Mouse (Mus musculus) right cerebral cortex, postnatal 4 days (tissue): ENCODE data around the gene Psg16.
"Not testable (repeated sequence)": the region's sequence is repeated elsewhere in the genome, so short reads cannot be mapped to it uniquely, and the experiment has no call there.

Experiments used
- DNase-seq: peaks from one replicate; pipeline ENCODE4 v3.0.0-alpha.2; 2022

The Psg16 gene

DNA sequence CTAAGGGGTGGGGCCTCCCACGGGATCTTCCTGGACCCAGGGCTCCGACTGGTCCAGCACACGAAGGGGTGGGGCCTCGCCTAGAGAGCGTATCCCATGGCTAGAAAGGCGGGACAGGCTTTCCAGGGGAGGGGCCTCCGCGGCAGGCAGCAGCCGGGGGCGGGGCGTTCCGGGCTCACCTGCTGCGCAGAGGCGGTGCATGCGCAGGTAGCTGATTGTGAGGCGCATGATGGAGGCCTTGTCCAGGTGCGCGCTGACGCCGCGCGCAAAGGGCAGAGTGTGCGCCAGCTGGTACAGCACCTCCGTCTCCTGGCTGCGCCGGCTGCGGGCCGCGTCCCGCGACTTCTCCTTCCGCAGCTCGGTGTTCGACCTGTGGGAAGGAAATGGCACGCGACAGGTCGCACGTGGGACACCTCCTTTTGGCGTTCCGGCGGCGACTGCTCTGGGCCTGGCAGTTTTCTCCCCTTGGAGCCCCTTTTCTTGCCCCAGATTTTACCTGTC, 17.7 kb upstream of the Psg16 start:
- peak; percentile 79 for DNase-seq

DNA sequence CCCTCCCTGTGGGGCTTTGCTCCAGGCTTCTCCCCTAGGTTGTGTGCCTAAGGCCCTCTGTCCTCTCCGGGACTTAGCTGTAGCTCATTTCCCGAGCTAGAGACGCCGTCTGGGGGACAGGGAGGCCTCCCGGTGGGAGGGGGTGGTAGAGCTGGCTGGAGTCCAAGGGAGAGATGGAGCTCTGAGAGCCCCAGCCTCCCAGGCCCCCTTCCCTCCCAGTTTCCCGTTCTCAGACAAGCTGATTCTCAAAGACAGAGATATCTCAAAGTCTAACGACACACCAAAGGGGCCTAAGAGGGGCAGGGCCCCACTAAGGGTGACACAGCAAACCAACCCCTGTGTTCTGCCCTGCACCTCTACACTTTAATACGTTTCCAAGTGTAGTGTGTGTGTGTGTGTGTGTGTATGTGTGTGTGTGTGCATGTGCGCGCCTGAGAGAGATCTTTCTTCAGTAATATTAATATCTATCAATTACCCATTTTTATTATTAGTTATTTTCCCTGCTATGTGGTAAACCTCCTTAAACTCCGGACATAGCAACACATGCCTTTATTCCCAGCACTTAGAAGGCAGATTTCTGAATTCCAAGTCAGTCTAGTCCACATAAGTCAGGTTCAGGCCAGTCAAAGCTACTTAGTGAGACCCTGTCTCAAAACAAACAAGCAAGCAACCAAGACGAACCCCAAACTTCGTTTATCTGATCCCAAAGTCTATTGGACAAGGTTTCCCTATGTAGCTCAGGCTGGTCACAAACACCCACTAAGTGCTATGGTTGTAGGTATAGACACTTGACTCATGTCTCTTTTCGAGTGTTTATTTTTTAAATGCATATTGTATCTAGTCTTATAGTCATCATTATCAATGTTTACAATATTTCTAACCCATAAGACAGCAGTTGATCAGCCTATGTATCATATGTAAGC, 17.0 kb upstream of the Psg16 start:
- peak; percentile 65 for DNase-seq

DNA sequence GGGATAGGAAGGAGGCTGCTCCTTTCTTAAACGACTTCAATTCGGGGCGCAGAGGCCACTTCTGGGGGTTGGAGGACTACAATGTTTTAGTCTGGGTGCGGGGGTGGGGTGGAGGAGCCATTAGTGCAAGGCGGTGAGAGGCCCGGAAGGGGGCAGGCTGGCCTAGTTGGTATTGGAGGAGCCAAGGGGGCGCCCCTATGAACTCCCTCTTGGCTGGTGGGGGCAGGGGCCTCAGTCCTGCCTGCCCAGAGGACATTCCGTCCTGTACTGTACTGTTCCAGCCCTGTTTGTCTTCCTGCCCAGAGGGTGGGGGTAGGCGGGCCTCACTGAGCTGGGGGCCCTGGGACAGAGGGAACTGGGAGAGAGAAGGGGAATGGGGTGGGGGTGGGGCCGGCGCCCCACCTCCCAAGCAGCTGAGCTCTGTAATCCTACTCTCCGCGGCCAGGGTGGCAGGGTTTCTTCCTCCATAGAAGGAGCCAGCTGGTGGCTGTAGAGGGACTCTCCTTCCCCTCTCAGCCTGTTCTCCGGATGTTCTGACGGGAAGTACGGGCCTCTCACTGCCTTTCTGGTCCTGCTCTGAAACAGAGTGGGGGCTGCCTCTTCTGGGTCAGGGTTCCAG, 15.7 kb upstream of the Psg16 start:
- DNase-seq = no peak

DNA sequence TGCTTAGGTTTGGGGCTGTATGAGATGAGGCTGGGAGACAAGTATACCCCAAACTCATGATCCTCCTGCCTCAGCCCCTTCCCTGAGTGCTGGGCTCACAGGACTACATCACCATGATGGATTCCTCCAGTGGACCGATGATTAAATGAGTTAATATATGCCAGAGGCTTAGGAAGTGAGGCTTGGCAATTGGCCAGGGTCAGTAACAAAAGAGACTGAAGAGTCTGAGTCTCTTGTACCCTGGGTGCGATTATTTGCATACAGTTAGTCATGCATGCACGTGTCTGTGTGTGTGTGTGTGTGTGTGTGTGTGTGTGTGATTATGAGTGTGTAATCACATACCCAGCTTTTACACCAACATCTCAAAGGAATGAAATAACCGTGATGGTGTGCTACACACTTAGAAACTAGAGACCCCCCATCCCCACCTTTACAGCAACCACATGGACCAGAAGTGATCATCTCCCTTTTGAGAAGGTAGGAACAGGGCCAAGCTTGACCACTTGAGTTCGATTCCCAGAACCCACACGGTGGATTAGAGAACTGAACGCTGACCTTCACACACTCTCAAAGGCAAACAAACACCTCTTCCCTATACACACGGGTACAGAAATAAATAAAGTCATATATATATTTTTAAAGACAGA, 14.9 kb upstream of the Psg16 start:
- DNase-seq = no peak

DNA sequence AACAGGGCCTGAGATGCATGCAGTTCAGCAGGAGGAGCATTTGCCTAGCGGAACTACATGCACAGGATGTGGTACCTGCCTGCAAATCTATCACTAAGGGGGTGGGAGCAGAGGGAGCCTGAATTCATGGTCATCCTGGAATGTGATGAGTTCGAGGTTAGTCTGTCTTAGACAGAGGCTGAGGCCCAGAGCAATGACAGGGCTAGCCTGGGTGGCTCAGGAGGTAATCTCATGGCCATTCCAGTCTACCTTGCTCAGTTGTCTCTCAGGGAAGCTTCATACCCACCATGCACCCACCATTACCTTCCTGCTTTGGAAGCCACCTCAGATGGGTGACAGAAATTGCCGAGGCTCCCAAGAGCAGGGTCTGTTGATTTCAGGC, 14.4 kb upstream of the Psg16 start:
- no peak for DNase-seq

DNA sequence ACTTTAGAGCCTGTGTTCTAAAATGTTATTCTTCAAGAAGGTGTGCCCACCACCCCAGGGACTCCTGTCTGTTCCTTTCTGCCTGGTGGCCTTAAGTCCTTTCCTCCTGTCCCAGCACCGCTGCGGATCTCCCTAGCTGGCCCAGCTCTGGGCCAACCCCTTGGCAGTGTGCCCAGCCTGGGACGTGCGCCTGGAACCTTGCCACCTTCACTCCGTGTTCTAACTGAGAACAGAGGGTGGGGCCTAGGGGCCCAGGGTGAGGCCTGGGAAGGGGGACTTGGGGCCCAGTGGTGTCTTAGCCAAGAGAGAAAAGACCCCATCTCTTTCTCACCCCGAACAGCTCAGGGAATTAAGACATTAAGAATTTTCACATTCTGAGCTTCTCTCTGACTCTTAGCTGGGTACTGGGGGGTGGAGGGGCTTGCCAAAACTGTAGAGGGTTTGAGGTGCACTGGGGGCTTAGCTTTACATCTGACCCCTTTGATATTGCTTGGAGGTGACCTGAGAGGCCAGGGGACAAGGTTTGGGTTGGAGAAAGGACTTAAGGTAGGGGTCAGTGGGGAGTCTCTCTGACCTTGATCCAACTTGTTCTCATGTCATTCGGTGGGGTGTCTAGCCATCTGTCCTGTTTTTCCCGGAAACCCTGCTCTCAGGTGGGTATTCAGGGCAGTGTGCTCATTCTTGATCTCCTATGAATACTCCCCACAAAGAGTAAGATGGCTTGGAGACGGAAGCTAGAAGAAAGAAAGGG, 13.6 kb upstream of the Psg16 start:
- DNase-seq = peak; percentile 86

DNA sequence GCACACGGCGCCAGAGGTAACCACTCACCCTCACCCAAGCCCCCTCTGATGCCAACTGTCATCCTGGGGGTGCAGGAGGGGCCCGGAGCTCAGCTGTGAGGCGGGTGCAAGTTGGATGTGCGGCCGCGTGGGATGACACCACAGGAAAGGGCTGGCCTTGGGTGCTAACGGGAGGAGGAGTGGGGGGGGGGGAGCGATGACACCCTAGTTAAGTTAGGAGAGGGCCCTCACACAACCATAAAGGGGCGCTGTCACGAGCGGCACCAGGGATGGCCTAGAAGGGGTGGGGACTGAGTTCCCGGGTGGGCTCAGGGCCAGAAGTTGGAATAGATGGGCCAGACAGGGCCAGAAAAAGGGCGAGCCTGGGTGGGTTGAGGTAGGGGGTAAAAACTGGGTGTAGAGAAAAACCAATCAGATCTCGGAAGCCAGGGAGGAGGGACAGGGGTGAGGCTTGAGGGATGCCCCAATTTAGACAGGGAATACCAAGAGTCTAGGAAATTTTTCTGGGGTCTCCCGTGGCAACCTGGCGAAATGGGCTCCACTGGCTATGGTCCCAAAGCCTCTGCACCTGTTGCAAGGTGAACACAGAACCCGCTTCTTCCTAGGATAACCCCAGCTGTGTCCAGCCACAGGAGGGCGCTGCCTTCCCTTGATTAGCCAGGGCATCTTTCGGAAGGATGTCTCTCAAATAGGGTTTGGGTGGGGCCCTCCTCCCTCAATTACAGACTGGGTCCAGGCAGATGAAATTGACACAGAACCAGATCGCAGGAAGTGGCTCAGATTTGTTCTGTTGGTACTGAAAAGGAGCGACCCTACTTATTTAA, 12.8 kb upstream of the Psg16 start:
- DNase-seq = no peak

DNA sequence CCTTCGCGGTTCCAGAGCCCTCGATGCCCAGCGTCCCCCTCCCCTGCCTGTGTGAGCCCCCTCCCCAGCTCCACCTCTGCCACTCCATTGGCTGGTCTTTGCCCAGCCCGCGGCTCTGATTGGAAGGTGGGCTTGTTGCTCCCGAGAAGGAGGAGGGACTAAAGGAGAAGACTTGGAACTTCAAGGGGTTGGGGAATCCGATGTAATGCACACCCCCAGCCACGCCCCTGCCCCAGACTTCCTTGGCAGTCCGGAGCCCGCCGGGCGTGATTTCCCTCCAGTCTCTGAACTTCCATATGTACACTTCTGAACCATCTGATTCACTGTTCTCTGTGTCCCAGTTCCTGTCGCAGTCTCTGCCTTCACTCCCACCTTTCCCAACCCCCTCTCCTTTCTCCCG, 11.5 kb upstream of the Psg16 start, which contains the start of gene Hif3a:
Hif3a (minus strand) TSS at position 39 of the 400 bp plus-strand sequence.
- peak; percentile 74 for DNase-seq

DNA sequence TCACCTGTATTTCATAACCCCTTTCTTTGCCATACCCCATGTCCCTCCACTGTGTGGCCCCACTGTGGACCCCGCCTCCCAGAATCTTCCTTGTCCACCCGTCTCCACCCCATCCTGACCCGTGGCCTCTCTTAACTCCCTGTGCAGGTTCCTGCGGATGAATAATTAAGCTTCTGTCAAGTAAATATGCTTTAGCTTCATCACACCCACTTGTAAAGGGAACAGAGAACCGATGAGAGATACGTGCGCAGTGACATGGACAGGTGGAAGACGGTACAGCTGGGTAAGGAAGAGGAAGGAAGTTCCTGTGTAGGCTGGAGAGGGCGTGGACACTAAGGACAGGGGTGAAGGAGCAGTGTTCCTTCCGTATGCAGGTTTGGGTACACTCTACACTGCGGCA, 11.0 kb upstream of the Psg16 start:
- DNase-seq = no peak

DNA sequence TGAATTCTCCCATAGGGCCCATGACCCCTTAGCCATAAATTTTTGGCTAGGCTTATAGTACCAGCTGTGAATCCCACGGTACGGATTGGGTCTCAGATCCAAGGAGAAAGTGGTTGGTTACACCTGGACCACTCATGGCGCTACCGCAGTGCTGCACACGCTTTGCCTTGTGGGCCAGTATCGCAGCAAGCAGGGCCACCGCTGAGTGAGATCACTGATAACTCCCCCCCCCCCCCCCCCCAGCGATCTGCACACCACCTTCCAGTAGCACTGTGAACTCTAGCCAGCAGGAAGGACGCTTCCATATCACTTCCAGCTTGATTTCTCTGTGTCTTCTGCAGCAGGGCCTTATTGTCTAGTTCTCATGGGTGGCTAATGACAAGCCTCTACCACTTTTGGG, 8.2 kb upstream of the Psg16 start:
- no peak for DNase-seq

DNA sequence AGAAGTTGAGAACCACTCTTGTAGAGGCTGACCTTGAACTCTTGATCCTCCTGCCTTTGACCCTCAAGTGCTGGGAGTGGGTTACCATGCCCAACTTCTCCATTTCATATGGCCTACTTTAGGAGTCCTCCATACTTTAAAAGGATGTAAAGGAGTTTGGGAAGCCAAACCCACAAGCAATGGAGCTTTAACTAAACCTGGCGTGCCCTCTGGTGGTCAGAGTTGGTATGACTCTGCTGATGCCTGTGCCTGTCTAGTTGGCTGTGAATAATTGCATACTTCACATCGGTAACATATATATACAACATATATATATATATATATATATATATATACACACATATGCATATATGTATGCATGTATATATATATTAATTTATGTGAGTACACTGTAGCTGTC, 7.4 kb upstream of the Psg16 start:
- peak; percentile 96 for DNase-seq

DNA sequence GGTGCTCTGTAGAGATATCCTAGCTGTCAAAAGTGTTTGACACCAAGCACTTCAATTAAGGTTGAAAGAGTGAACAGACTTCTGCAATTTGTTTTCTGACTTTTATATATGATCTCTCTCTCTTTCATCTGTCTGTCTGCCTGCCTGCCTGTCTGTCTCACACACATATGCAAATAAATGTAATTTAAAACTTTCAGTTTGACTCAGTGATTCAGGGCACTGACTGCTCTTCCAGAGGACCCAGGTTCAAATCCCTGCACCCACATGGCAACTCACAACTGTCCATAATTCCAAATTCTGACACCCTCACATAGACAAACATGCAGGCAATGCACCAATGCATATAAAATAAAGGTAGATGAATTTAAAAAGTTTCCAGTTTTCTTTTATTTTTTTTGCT, 6.8 kb upstream of the Psg16 start:
- DNase-seq = no peak

DNA sequence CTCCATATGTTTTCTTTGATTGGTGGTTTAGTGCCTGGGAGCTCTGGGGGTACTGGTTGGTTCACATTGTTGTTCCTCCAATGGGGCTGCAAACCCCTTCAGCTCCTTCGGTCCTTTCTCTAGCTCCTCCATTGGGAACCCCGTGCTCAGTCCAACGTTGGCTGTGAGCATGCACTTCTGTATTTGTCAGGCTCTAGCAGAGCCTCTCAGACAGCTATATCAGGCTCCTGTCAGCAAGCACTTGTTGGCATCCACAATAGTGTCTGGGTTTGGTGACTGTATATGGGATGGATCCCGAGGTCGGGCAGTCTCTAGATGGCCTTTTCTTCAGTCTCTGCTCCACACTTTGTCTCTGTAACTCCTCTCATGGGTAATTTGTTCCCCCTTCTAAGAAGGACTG, 6.2 kb upstream of the Psg16 start:
- DNase-seq = not testable (repeated sequence)

DNA sequence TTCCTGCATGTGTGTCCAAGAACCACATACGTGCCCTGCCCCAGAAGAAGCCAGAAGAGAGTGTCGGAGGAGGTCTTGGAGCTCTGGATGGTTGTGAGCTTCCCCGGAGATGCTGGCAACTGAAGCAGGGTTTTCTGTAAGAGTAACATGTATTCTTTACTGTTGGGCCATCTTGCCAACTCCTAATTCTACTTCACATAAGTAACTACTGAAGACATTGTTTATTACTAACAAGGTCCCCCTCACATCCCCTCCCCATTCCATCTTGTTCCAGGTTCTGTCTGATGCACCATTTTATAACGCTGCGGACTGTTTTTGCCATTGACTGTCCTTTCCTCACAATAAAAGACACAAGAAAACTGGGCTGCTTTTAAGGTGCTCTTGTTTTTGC, 332 bp upstream of the Psg16 start:
- DNase-seq = no peak

DNA sequence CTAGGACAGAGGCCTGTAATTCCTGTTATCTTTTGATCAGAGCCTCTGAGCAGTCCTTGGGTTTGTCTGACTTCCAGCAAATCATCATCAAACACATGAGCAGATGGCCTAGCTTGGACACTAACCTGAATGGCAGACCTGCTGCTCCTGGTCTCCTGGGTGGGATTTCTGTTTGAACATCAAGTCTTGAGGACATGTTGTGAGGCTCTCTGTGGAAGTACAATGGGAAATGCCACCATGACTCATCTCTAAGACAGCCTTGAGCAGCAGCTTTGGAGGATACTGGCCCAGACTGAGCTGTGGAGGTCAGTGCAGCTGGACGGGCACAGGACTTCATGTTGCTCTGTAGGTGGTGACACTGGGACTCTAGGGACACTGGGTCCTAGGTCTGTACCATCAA, 2.7 kb downstream of the Psg16 start:
- no peak for DNase-seq

DNA sequence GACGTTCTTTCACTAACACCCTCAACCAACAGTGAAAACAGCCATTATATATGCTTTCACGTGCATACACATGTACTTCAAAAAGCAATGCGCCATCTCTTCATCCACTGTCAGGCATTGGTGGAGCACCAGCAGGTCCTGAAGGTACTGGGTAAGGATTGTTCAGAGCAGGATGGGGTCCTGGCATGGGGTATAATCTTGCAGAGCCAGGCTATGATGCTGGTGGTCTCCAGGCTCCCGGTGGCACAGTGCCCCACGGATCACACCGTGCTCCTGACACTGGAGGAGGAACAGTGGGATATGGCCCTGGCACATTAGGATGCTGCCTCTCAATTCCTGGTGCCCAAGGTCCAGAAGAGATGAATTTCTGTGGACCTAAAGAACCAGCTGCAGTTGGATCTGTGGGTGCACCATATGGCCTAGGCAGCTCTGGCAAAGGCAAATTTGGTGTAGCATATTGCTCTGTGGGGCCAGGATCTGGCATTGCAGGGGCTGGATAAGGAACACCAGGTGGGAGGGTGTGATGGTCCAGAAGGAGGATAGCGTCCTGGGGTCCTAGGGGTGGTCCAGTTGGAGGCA, 4.3 kb downstream of the Psg16 start:
- no peak for DNase-seq

DNA sequence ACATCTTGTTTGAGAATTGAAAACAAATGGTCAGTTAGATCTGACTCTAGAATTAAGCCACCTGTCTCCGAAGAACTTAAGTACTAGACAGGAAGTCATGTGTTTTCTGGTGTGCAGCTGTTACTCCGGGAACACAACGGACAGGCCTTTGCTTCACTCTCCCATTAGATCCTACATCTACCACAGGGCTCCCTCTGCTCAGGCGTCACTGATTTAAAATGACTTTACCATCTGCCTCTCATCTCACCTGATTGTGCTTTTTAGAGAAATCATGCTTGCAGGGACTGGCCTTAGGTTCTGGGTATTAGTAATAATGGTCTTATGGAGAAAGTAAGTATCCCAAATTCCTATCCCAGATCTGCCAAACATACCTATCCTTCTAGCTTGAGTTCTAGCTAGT, 8.9 kb downstream of the Psg16 start:
- DNase-seq = no peak

DNA sequence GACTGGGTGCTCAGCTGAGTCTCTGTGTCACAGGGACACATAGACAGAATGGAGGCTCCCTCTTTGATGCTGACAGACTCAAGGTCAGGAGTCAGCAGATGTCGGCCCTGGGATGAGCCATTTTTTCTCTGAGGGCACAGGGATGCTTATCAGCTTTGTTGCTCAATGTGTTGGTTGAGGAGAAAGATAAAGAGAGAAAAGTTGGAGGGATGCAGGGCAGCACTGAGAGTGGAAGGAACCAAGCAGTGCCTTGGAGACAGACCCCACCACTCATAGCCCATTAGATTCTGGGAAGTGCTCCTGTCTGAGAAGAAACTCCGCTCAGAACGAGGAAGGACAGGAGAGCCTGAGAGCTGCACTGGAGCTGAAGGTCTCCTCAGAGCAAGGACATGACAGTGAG, 13.9 kb downstream of the Psg16 start:
- no peak for DNase-seq

DNA sequence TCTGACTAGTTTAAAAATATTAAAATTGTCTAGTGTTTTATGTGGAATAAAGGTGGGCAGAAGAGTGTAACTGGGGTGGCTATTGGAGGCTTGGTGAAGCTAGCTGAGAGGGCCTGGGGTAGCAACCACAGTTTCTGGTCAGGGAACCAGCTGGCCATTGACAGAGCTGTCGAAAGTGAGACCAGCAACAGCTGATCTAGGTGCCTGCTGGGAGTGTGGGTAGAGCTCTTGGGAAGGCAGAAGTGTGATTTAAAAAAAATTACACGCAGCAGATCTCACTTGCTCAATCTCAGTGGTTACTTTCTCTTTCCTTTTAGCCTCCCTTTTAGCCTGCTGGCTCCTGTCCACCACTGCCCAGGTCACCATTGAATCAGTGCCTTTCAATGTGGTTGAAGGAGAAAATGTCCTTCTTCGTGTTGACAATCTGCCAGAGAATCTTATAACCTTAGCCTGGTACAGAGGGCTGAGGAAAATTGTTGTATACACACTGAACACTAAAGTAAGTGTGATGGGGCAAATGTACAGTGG, 16.3 kb downstream of the Psg16 start:
- no peak for DNase-seq

DNA sequence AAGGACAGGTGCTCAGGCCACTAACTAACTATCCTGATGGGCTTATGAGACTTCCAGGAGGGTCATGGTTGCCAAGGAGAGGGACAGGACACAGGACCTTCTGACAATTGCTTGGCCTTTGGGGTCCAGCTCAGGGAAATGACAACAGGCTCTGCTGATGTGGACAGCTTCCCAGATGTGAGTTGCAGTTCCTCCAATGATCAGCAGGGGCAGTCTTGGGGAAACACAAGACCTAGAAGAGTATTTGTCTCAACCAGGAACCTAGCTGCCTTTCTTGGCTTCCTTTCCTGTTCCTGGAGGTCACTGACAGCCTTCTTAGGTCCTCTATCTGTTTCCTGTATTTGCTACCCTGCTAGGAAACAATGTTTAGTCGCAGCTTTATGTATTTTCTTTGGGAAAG, 17.4 kb downstream of the Psg16 start:
- DNase-seq = no peak

DNA sequence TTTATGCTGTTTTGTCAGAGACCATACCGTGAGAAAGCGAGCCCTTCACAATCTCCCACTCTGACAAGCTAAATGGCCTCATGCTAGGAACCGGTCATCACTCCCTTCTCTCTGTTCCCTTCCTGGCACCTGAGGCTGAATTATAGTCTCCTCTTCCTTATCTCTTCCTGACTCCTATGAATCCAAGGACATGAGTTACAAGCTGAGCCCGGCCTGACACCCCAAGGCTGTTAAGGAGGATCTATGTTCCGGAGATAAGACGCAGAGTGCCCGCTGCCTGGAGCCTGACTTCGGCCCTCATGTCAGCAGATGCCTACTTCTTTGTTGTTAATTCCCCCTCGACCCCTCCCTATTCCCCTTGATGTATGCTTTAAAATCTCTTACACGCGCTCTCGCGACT, 27.8 kb downstream of the Psg16 start:
- not testable (repeated sequence) for DNase-seq

DNA sequence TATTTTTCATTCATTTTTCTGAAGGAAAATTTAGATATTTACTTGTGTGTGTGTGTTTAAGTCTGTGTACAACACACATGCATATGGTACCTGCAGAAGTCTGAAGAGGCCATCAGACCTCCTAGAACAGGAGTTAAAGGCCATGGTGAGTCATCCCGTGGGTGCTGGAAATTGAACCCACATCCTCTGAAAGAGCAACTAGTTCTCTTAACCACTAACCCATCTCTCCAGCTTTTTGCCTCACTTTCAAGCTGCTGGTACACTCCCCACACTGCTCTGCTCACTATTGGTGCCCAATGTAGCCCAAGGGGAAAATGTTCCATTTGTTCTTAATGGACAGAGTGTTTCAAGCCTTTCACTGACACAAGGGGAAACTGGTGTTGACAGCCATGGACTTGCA, 61.5 kb downstream of the Psg16 start:
- no peak for DNase-seq
